Mouse (Mus musculus) adrenal gland, adult 18-20 months (tissue): ENCODE data around the gene Olfr792. TPM values are rescaled to one million over a fixed set of nuclear protein-coding genes. Genes with fewer than 3 reads are reported as not detected.

ENCODE experiments used
- DNase-seq, 2 experiments: peaks; one replicate each; pipeline ENCODE4 v3.0.0; 2021 to 2022; ENCODE audit warnings: low spot score in 2 of 2
- long read RNA-seq, 2 experiments: library from polyadenylated mRNA; stranded (forward); transcript quantifications; one replicate each; pipeline ENCODE4 v2.0.0; 2021
- microRNA-seq, 2 experiments: library from miRNA; unstranded; fragments of <30 nt; microRNA quantifications; one replicate each; pipeline ENCODE4 v1.2.0; 2021; ENCODE audit warnings: borderline number of aligned reads in 2 of 2
- total RNA-seq, 2 experiments: library from RNA; stranded (reverse); gene quantifications; 1 replicate in 1 of 2; 2 replicates in 1 of 2; pipeline ENCODE4 v1.2.3; 2021

The Olfr792 gene
- total RNA-seq: not detected
- long read RNA-seq, experiment 1: 0 reads
- long read RNA-seq, experiment 2: 0 reads

DNA sequence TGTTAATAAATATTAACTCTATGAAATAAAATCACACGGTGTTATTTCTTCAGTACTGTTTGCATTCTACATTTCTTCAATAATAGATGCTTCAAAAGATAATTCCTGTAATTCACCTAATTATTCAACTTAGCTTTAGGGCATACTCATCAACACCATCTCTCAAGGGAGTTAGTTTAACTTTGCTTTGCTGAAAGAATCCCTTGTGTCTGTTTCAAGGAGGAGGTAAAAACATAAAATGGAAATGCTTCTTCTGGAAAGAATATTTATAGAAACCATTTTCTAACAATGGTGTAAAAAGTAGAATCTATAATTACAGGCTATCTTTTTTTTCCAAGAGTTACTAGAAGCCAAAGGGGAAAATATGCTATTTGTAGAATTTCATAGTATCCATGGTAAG is at the start of gene Olfr792:
Gene Olfr792 (plus strand): TSS at position 301 of the 400 bp plus-strand sequence.
- no peak for DNase-seq

DNA sequence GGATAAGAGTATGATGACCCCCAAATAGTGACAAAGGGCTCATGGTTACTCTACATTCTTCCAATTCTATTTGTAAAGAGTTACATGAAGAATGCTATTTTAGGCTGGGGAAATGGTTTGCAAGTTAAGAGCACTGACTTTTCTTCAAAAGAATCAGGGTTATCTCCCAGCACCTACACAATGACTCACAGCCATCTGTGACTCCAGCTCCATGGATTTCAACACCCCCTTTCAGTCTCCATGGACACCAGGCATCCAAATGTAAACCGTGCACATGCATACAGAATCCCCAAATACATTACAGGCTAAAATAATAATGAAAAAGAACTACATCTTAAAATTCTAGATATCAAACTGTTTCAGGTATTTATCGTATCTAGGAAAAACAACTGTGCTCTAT is 48.9 kb upstream of the Olfr792 start:
- DNase-seq: no peak

DNA sequence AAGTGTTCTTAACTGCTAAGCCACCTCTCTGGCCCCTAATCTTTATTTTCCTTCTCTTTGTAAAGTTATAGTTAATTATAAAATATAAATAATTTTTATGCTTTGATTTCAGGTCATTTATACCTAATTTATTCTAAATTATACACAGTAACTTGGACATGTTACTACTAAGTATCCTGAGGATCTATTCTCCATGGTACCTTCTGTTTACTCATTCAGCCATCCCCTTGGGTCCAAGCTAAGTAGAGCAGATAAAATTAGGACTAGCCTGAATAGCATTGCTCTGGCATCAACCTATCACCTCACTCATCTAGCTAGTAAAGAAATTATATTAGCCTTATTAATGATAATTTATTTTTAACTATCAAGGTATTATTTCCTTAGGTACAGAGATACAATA is 40.8 kb upstream of the Olfr792 start, which contains the start of gene Olfr790:
Gene Olfr790 (plus strand): TSS at position 301 of the 400 bp plus-strand sequence.
- no peak for DNase-seq

DNA sequence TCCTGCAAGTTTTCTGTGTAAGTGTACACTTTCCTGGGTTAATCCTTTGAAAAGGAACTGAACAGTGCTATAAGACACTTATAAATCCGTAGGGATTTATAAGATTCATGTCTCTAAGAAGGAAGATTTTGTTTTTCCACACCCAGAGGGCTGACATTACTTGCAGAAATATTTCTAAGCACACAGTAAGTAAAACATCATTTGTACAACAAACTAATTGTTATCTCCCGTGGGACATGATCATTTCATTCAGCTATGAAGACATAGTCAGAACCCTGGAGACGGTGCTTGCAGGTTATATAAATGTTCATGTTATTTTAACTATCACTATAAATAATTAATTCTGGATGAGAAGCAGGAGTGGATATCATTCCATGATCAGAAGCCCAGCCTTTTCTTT is 17.5 kb upstream of the Olfr792 start, which contains the start of gene Olfr791:
Gene Olfr791 (plus strand): TSS at position 301 of the 400 bp plus-strand sequence.
- no peak for DNase-seq

DNA sequence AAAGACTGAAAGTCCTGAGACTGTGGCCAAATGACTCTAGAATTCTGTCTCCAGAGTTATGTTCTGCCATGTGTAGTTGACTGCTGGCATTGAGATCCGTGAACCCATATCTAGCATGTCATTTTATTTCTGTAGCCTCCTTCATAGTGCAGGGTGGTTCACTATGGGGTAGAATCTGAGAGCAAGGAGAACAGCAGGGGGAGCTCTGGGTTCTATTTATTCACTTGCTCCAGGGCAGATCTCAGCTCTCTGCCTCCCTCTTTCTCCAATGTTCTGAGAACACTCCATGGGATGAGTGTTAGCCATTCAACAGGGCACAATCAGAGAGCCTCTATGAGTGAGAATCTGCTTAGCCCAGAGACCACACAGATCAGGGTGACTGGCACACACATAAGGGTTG is 10.4 kb downstream of the Olfr792 start:
- no peak for DNase-seq

DNA sequence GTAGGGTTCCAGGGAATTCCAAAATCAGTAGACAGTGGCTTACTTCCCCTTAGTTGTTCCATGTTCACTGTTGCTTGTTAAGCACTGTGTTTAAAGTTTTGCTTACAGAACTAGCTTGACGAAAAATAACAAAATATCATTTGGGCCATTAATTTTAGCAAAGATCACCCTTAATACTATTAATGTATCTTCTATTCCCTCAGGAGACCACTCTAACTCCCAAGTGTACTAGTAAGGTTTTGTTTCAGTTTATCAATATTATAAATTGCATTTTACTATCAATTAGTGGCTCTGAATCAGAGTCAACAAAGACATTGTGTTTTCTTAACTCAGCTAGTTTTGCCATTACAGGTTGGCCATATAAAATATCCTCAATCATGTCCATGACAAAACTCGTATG is 28.4 kb downstream of the Olfr792 start, which contains the start of gene Olfr794:
Gene Olfr794 (plus strand): TSS at position 301 of the 400 bp plus-strand sequence.
- no peak for DNase-seq

DNA sequence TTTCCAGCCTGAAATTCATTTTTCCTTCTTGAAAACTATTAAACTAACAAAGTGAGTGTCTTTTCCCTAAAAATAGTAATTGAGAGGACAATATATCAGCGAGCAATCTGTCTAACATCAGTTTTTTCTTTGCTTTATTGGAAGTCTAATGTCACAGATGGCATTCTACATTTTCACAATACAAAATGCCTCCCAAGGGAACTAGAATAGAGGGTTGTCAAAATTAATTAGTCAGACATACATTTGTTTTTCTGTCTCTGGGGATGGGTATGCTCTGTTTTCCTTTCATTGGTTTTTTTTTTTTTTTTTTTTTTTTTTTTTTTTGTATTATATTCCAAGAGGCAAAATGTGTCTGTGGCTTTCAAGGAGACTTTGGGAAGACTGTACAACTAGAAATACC is 38.1 kb downstream of the Olfr792 start:
- no peak for DNase-seq

Small RNA genes lying within 50 kb of the gene (microRNA-seq; reads per million reads assigned to microRNA genes)
- 0 reads per million in 2 experiments for gene Gm23252

Other genes with a start within 250 kb of the Olfr792 start
- gene Olfr780, start 221.0 kb upstream of the Olfr792 start, total RNA-seq: not detected
- not detected for gene Olfr781, start 210.3 kb upstream of the Olfr792 start, total RNA-seq
- not detected for gene Olfr782, start 190.3 kb upstream of the Olfr792 start, total RNA-seq
- gene Olfr784, start 155.1 kb upstream of the Olfr792 start, total RNA-seq: not detected
- not detected for gene Olfr785, start 133.7 kb upstream of the Olfr792 start, total RNA-seq
- not detected for gene Olfr786, start 111.9 kb upstream of the Olfr792 start, total RNA-seq
- not detected for gene Olfr787, start 77.3 kb upstream of the Olfr792 start, total RNA-seq
- gene Olfr788, start 68.2 kb upstream of the Olfr792 start, total RNA-seq: not detected
- not detected for gene Olfr789, start 54.4 kb upstream of the Olfr792 start, total RNA-seq
- gene Olfr790, start 40.7 kb upstream of the Olfr792 start, total RNA-seq: not detected
- gene Olfr791, start 17.4 kb upstream of the Olfr792 start, total RNA-seq: not detected
- not detected for gene Olfr794, start 28.5 kb downstream of the Olfr792 start, total RNA-seq
- gene Olfr796, start 73.4 kb downstream of the Olfr792 start, total RNA-seq: not detected
- not detected for gene Olfr798, start 88.8 kb downstream of the Olfr792 start, total RNA-seq
- gene Olfr799, start 98.3 kb downstream of the Olfr792 start, total RNA-seq: not detected
- not detected for gene Olfr800, start 118.5 kb downstream of the Olfr792 start, total RNA-seq
- gene Olfr801, start 134.7 kb downstream of the Olfr792 start, total RNA-seq: not detected
- gene Olfr802, start 149.0 kb downstream of the Olfr792 start, total RNA-seq: not detected
- gene Olfr803, start 155.1 kb downstream of the Olfr792 start, total RNA-seq: not detected
- not detected for gene Olfr804, start 164.0 kb downstream of the Olfr792 start, total RNA-seq
- not detected for gene Olfr805, start 190.2 kb downstream of the Olfr792 start, total RNA-seq
- not detected for gene Olfr806, start 202.8 kb downstream of the Olfr792 start, total RNA-seq
- gene Olfr807, start 218.6 kb downstream of the Olfr792 start, total RNA-seq: not detected
- not detected for gene Olfr808, start 226.3 kb downstream of the Olfr792 start, total RNA-seq
- gene Olfr809, start 235.5 kb downstream of the Olfr792 start, total RNA-seq: not detected